Mouse (Mus musculus) thymus, adult 18-20 months (tissue): ENCODE data around the gene Rhobtb1.

Source experiments
- DNase-seq, 2 experiments: peaks; one replicate each; pipeline ENCODE4 v3.0.0; 2022; ENCODE audit warnings: mixed read lengths in 2 of 2

Gene Rhobtb1

GRCm38 (mm10) chr10:69151045-69151444, at the start of gene Rhobtb1:
Gene Rhobtb1, plus strand, starts transcription at chr10:69151434.
- DNase-seq: no peak

- DNase-seq: no peak
Measured at GRCm38 (mm10) chr10:69101988-69102387, 49.2 kb upstream of the Rhobtb1 start.

- DNase-seq: no peak
Measured at GRCm38 (mm10) chr10:69104143-69104882, 46.9 kb upstream of the Rhobtb1 start.

- no peak for DNase-seq
Measured at GRCm38 (mm10) chr10:69104883-69105225, 46.4 kb upstream of the Rhobtb1 start.

GRCm38 (mm10) chr10:69106796-69107195, 44.4 kb upstream of the Rhobtb1 start:
- DNase-seq: no peak

GRCm38 (mm10) chr10:69107253-69107652, 44.0 kb upstream of the Rhobtb1 start:
- DNase-seq: no peak

- DNase-seq: no peak
Measured at GRCm38 (mm10) chr10:69114384-69114783, 36.9 kb upstream of the Rhobtb1 start.

GRCm38 (mm10) chr10:69117996-69118395, 33.2 kb upstream of the Rhobtb1 start:
- no peak for DNase-seq

- no peak for DNase-seq
Measured at GRCm38 (mm10) chr10:69118893-69119292, 32.3 kb upstream of the Rhobtb1 start.

GRCm38 (mm10) chr10:69119456-69119855, 31.8 kb upstream of the Rhobtb1 start:
- DNase-seq: no peak

GRCm38 (mm10) chr10:69126546-69126945, 24.7 kb upstream of the Rhobtb1 start:
- no peak for DNase-seq

- no peak for DNase-seq
Measured at GRCm38 (mm10) chr10:69128531-69128930, 22.7 kb upstream of the Rhobtb1 start.

GRCm38 (mm10) chr10:69130613-69131012, 20.6 kb upstream of the Rhobtb1 start:
- no peak for DNase-seq

GRCm38 (mm10) chr10:69134356-69134755, 16.9 kb upstream of the Rhobtb1 start:
- DNase-seq: no peak

GRCm38 (mm10) chr10:69136241-69136828, 14.9 kb upstream of the Rhobtb1 start:
- DNase-seq: no peak

GRCm38 (mm10) chr10:69149252-69149651, 2.0 kb upstream of the Rhobtb1 start:
- DNase-seq: no peak

- DNase-seq: no peak
Measured at GRCm38 (mm10) chr10:69152971-69153370, 1.7 kb downstream of the Rhobtb1 start.

GRCm38 (mm10) chr10:69155428-69156175, 4.4 kb downstream of the Rhobtb1 start:
- no peak for DNase-seq

GRCm38 (mm10) chr10:69156462-69156861, 5.2 kb downstream of the Rhobtb1 start:
- DNase-seq: no peak

GRCm38 (mm10) chr10:69157471-69157870, 6.2 kb downstream of the Rhobtb1 start:
- DNase-seq: no peak

GRCm38 (mm10) chr10:69160877-69161276, 9.6 kb downstream of the Rhobtb1 start:
- peak in 1 of 2 experiments; percentile 19 for DNase-seq

GRCm38 (mm10) chr10:69161503-69161902, 10.3 kb downstream of the Rhobtb1 start:
- DNase-seq: no peak

GRCm38 (mm10) chr10:69162577-69162976, 11.3 kb downstream of the Rhobtb1 start:
- DNase-seq: no peak

GRCm38 (mm10) chr10:69163216-69163615, 12.0 kb downstream of the Rhobtb1 start:
- no peak for DNase-seq
